Mouse (Mus musculus) skeletal muscle tissue, adult 2 months (tissue): ENCODE results near the gene Clk1.
"Not testable (repeated sequence)": the region's sequence is repeated elsewhere in the genome, so short reads cannot be mapped to it uniquely, and the experiment has no call there.

Experiments
- DNase-seq: peaks from one replicate; pipeline ENCODE4 v3.0.0-alpha.2; 2012; ENCODE audit warnings: low read depth, low spot score

Gene Clk1

GRCm38 (mm10) chr1:58407321-58407720 lies 16.5 kb downstream of the Clk1 start:
- DNase-seq: no peak

- no peak for DNase-seq
Observed at GRCm38 (mm10) chr1:58403745-58404144, 20.1 kb downstream of the Clk1 start.

- DNase-seq: no peak
Observed at GRCm38 (mm10) chr1:58401396-58401795, 22.5 kb downstream of the Clk1 start.

GRCm38 (mm10) chr1:58397731-58398130 lies 26.1 kb downstream of the Clk1 start:
- no peak for DNase-seq

- no peak for DNase-seq
Observed at GRCm38 (mm10) chr1:58396179-58396578, 27.7 kb downstream of the Clk1 start.

- DNase-seq: no peak
Observed at GRCm38 (mm10) chr1:58395341-58395740, 28.5 kb downstream of the Clk1 start.

GRCm38 (mm10) chr1:58393284-58394195 lies 30.3 kb downstream of the Clk1 start:
- no peak for DNase-seq

- DNase-seq: peak; percentile 94
Observed at GRCm38 (mm10) chr1:58392652-58393283, 31.1 kb downstream of the Clk1 start, which contains the start of gene Bzw1. Bzw1 (plus strand) TSS chr1:58392898.

- DNase-seq: no peak
Observed at GRCm38 (mm10) chr1:58392268-58392651, 31.6 kb downstream of the Clk1 start.

- no peak for DNase-seq
Observed at GRCm38 (mm10) chr1:58391421-58392267, 32.2 kb downstream of the Clk1 start.

- peak; percentile 17 for DNase-seq
Observed at GRCm38 (mm10) chr1:58382586-58383281, 41.1 kb downstream of the Clk1 start.

GRCm38 (mm10) chr1:58375574-58376147 lies 48.2 kb downstream of the Clk1 start:
- DNase-seq: no peak

GRCm38 (mm10) chr1:58374266-58374665 lies 49.6 kb downstream of the Clk1 start:
- DNase-seq: not testable (repeated sequence)

GRCm38 (mm10) chr1:58369716-58370115 lies 54.1 kb downstream of the Clk1 start:
- no peak for DNase-seq

GRCm38 (mm10) chr1:58366737-58367471 lies 57.0 kb downstream of the Clk1 start:
- DNase-seq: no peak

- DNase-seq: no peak
Observed at GRCm38 (mm10) chr1:58365829-58366228, 58.0 kb downstream of the Clk1 start.

GRCm38 (mm10) chr1:58364551-58364950 lies 59.3 kb downstream of the Clk1 start:
- no peak for DNase-seq

GRCm38 (mm10) chr1:58362296-58362695 lies 61.6 kb downstream of the Clk1 start:
- DNase-seq: no peak
